Mouse (Mus musculus) midbrain, postnatal 0 days (tissue): Measurements from ENCODE around the gene Cep170. TPM values are rescaled to one million over a fixed set of nuclear protein-coding genes. Genes with fewer than 3 reads are reported as not detected.
A peak's percentile ranks its signal among the peaks of the same experiment; 100 is the strongest.
"Not testable (repeated sequence)": the region's sequence is repeated elsewhere in the genome, so short reads cannot be mapped to it uniquely, and the experiment has no call there.

Experiments used
- ATAC-seq: fragments of 200-750 bp; cut with Nextera tagmentation; 2 replicates; pipeline ENCODE4 v1.8.0; 2017; ENCODE audit warnings: moderate number of reproducible peaks, mild to moderate bottlenecking, moderate TSS enrichment, moderate library complexity; ENCODE audit not compliant: low FRiP score
- DNase-seq: peaks from one replicate; pipeline ENCODE4 v3.0.0-alpha.2; 2015; ENCODE audit warnings: low spot score
- H3K27ac ChIP-seq: fragments of 300-500 bp; sonication (generic); 2 replicates; pipeline ENCODE4 v1.5.1; 2014; ENCODE audit warnings: low read depth, mild to moderate bottlenecking, low read length, mixed read lengths
- H3K27me3 ChIP-seq: fragments of 300-500 bp; sonication (generic); 2 replicates; pipeline ENCODE4 v1.6.1; 2014; ENCODE audit warnings: low read length, control low read depth, mixed read lengths; ENCODE audit not compliant: insufficient read depth
- H3K36me3 ChIP-seq: fragments of 300-500 bp; sonication (generic); 2 replicates; pipeline ENCODE4 v1.6.1; 2014; ENCODE audit warnings: low read length, control low read depth, mixed read lengths; ENCODE audit not compliant: insufficient read depth
- H3K4me1 ChIP-seq: fragments of 300-500 bp; sonication (generic); 2 replicates; pipeline ENCODE4 v1.6.1; 2014; ENCODE audit warnings: mild to moderate bottlenecking, control low read depth, antibody characterized with exemption, low read length, mixed read lengths; ENCODE audit not compliant: insufficient read depth
- H3K4me2 ChIP-seq: fragments of 300-500 bp; sonication (generic); 2 replicates; pipeline ENCODE4 v1.6.1; 2014; ENCODE audit warnings: low read depth, mild to moderate bottlenecking, low read length, mixed read lengths; ENCODE audit not compliant: poor library complexity, severe bottlenecking
- H3K4me3 ChIP-seq: fragments of 300-500 bp; sonication (generic); 2 replicates; pipeline ENCODE4 v1.5.1; 2014; ENCODE audit warnings: low read depth, mild to moderate bottlenecking, low read length, moderate library complexity
- H3K9ac ChIP-seq: fragments of 300-500 bp; sonication (generic); replicated peaks from 2 replicates; pipeline ENCODE4 v1.6.1; 2014; ENCODE audit warnings: mild to moderate bottlenecking, low read length, moderate library complexity, mixed read lengths; ENCODE audit not compliant: poor library complexity, severe bottlenecking
- H3K9me3 ChIP-seq: fragments of 300-500 bp; sonication (generic); 2 replicates; pipeline ENCODE4 v1.6.1; 2016; ENCODE audit warnings: low read length, control low read depth
- CTCF ChIP-seq: IDR thresholded peaks from 2 replicates; pipeline ENCODE4 v1.5.1; 2016; ENCODE audit warnings: antibody characterized with exemption, mild to moderate bottlenecking
- whole genome bisulfite sequencing: fragments of 180-500 bp; shearing (Covaris S2); extraction: QIAGEN DNeasy Blood & Tissue Kit; methylation state at CpG from one replicate; pipeline ENCODE4 v1.1.7; 2014; 5-methylcytosine and 5-hydroxymethylcytosine counted together
- polyA plus RNA-seq: library from polyadenylated mRNA; unstranded; fragments of >200 nt; fragmentation: Nextera tagmentation; extraction: Ambion mirVana; gene quantifications from 2 replicates; pipeline ENCODE4 v1.2.1, GENCODE M21; 2015
- total RNA-seq: library from RNA; depleted of rRNA; stranded (reverse); fragments of >200 nt; gene quantifications from 2 replicates; pipeline ENCODE4 v1.2.3, GENCODE M21; 2014

Cep170 gene
- total and polyA plus RNA-seq, 2 experiments from 2014 or later, result 83.1 to 165 TPM

DNA sequence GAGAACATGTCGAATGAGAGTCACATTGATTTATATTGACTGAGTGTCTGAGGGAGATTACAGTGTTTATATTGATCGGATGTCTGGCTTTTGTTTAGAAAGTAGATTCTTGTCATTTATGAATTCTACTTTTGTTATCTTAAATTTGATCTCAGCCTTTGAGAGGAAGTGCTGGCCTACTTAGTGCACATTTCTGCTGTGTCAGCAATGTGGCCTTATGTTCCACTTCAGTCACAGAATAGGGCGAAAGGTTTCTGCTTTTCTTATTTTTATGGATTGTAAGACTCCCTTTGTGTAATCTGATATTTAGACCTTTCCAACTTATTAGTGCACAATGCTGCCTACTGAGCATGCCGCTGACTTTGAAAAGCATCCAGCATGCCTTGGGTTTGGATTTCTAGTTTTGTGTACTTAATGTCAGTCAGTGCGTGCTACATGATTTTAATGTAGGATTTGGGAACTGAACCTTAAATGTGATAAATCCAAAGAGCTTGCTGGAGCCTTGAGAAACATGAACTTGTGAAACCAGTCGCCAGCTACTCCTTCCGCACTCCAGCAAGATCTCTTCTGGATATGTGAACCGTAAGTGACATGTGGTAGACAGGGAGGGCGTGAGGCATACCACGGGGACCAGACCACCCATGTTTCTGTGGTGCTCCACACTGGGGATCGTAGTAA is 34.9 kb upstream of the Cep170 start:
- no peak for DNase-seq
- Histone ChIP-seq H3K4me3 (no peak overlapping the region), H3K4me2 (no peak overlapping the region), H3K9me3 (no peaks in the 10 kb centered on the region; the same call in 1 of the 2 replicates), H3K36me3 (0 out of 2 replicates have a peak, but pooled peaks cover 2% of the 10 kb centered on the region), H3K9ac (no peak overlapping the region), H3K27me3 (no peaks in the 10 kb centered on the region), H3K4me1 (no peaks in the 10 kb centered on the region), H3K27ac (no peak overlapping the region)
- no peak for TF ChIP-seq CTCF
- WGBS, result 80% methylated on average over 11 of the region's 11 CpGs
- ATAC-seq, result no peak

DNA sequence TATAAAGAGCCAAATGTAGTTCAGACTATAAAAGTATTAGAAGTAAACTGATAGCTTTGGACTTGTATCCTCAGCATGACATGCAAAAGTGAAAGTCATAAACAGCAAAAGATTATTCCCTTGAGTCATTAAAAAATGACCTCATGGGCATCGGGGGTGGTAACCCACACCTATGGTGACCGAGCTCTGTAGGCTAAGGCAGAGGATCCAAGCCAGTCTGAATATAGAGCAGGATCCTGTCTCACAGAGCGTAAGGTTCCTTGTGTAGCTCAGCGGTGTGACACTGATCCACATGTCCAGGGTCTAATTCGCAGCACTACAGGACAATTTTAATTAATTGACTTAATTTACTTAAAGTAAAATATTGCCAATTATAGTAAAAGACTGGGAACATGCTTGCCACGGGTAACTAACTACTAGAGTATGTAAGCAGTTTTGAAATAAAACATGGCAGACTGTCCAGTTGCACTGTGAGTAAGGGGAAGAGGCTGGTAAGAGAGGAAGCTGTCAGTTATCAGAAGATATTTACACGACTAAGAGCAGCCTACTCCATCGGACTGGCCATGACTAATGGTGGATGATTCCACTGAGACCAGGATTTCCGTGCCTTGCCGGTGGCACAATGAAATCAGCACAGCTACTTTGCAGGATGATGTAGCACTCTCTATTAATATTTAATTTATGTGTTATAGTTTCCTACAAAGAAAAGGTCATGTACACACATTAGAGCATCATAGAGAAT is 33.4 kb upstream of the Cep170 start:
- no peaks in the 10 kb centered on the region; the same call in 1 of the 2 replicates for H3K9me3 ChIP-seq
- ATAC-seq, result no peak
- no peak for DNase-seq
- H3K27me3 ChIP-seq, result no peaks in the 10 kb centered on the region
- no peak overlapping the region for H3K9ac ChIP-seq
- no peaks in the 10 kb centered on the region for H3K4me1 ChIP-seq
- no peaks in the 10 kb centered on the region for H3K36me3 ChIP-seq
- H3K4me2 ChIP-seq, result no peak overlapping the region
- TF ChIP-seq CTCF, result no peak
- no peak overlapping the region for H3K27ac ChIP-seq
- WGBS, result 67% methylated on average over 10 of the region's 10 CpGs
- H3K4me3 ChIP-seq, result no peak overlapping the region

DNA sequence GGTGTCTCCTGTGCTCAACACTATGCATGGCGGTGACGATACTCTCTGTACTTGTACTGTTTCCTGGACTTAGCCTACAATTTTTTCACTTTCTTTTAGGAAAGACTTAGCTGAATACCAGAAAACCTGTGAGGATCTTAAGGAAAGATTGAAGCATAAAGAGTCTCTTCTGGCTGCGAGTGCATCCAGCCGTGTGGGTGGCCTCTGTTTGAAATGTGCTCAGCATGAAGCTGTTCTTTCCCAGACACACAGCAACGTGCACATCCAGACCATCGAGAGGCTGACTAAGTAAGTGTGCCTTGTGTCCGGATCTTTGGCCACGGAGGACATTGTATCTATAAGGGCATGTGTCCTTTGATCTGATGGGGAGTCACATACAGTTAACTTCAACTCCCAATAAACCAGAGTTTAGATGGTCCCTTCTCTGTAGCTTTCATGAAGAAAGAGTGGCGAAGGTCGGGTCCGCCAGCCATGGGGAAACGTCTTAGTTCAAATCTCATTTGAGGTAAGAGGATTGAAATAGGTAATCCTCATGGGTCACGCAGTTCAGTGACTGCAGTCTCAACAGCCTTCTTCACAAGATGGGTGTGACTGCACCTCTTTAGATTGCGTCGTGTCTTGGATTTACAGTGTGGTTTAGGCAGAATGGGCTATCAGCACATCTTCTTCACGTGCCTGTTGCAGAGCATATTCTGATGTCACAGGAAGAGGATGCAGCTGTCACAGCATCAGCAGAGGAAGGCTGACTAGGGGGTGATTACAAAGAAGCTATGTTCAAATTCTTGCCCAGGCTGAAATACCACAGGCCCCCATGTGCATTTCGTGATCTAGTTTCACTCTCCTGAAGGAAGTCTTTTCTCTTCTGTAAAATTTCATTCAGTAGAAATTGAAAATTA is 31.5 kb upstream of the Cep170 start:
- Histone ChIP-seq H3K27ac (no peak overlapping the region), H3K36me3 (no peaks in the 10 kb centered on the region), H3K9ac (no peak overlapping the region), H3K4me1 (no peaks in the 10 kb centered on the region), H3K27me3 (no peaks in the 10 kb centered on the region), H3K9me3 (no peaks in the 10 kb centered on the region), H3K4me2 (no peak overlapping the region), H3K4me3 (no peak overlapping the region)
- TF ChIP-seq CTCF, result no peak
- DNase-seq (no peak), ATAC-seq (no peak)
- 54% methylated on average over 17 of the region's 17 CpGs for WGBS

DNA sequence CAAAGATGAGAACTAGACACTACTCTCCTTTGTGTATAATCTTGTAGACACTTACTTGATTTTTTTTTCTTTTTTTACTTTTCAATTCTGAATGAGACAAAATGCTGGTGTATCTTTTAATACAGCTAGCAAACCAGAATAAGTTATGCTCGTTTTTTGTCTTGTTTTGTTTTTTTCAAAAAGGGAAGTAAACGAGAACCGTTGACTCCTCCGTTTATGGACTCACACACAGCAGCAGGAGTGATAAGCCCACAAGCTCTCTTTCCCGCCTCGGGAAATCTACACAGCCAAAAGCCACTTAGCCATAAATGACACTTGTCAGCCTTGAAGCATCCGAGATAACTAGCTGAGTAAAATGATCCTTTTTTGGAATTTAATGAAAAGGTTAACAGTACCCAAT is 22.7 kb upstream of the Cep170 start:
- H3K4me2 ChIP-seq, H3K27me3 ChIP-seq, H3K9me3 ChIP-seq, ATAC-seq, H3K4me3 ChIP-seq, DNase-seq, H3K9ac ChIP-seq, H3K36me3 ChIP-seq, H3K4me1 ChIP-seq, H3K27ac ChIP-seq: not testable (repeated sequence)
- whole genome bisulfite sequencing, result 63% methylated on average over 7 of the region's 7 CpGs

DNA sequence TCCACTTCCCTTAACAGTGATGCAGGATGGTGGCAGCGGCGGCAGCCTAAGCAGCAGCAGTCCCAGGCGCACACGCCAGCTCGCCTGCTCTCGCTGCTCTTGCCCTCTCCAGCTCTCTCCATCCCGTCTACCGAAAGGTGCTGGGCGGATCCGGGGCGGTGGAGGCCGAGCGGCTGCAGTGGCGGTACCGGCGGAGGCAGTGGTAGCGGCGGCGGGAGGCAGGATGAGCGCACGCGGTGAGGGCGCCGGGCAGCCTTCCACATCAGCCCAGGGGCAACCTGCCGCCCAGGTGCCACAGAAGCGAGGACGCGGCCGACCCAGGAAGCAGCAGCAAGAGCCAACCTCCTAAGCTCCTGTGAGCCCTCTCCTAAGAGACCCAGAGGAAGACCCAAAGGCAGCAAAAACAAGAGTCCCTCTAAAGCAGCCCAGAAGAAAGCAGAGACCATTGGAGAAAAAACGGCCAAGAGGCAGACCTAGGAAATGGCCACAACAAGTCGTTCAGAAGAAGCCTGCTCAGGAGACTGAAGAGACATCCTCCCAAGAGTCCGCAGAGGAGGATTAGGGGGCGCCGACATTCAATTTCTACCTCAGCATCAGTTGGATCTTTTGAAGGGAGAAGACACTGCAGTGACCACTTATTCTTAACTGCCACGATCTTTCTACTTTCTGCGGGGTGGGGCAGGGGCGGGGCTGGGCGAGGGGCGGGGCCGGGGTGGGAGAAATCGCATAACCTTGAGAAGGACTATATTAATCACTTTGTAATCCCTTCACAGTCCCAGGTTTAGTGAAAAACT is 21.8 kb upstream of the Cep170 start:
- no peak for DNase-seq
- 6% methylated on average over 41 of the region's 41 CpGs for WGBS

More for the DNA sequence above, 21.8 kb upstream of the Cep170 start:
- Histone ChIP-seq H3K9me3 (no peaks in the 10 kb centered on the region), H3K9ac (peak overlapping the region; percentile 44; the same call in 1 of the 2 replicates), H3K36me3 (0 out of 2 replicates have a peak, but pooled peaks cover 3% of the 10 kb centered on the region), H3K27ac (no peak overlapping the region), H3K4me1 (no peaks in the 10 kb centered on the region), H3K4me2 (peak overlapping the region; percentile 66), H3K27me3 (no peaks in the 10 kb centered on the region), H3K4me3 (peak overlapping the region; percentile 37)
- ATAC-seq, result no peak
- TF ChIP-seq CTCF, result no peak
